Mouse (Mus musculus): ENCODE results near the gene Sesn3.

Sesn3 gene

DNA sequence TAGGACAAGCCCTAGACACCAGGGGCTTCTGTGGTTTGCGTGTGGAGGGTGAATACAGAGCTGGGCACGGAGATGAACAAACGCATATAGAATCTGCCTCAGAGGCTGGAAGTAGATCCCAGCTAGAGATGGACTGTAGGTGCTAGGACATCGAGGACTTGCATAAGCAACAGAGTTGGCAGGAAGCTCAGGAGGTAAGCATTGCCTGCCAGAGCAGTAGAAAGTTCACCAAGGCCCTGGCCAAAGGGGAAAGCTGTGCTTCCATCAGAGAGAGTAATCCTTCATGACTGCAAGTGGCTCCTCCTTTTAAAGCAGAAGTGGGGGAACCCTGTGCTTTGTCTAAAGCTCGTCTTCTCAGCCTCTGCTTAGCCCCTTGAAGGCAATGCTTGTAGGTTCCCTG is 74.5 kb downstream of the Sesn3 start:
- no peak for DNase-seq (ENCODE audit: extremely low read depth, insufficient read length, low spot score)

DNA sequence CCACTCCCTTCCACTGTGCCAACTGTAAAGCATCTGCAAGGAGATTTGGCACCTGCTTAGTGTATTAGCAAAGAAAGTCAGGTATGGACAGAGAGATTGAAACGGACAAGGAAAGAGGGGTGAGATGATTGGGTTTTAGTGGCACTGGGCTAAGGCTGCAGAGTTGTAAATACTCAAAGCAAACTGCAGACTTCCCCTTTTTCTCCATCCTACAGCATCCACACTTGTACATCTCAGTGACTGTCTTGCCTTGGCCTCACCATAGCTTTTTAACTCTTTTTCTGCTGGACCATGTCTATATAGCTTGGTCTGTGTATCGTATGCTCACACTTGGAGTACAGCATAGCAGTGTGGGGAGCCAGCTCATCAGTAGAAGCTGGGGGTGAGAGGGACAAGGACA is 75.9 kb downstream of the Sesn3 start:
- no peak for DNase-seq (ENCODE audit: extremely low read depth, insufficient read length, low spot score)

DNA sequence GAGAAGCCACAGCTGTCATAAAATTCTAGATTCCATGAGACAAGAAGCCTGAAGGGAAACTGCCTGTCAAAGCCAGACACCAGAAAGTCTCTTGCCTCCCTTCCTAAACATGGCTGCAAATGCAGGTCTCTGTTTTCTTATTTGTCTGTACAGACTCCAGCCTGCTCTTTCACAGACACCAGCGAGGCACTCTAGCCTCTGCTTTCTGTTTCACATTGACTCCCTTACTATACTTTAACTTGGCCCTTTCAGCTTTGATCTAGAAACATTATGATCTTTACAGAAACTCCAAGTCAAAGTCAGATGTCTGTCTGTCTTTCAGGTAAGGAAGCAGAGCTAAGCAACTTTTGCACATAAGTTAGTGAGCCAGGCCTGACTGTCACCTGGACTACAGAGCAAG is 77.5 kb downstream of the Sesn3 start:
- no peak for DNase-seq (ENCODE audit: extremely low read depth, insufficient read length, low spot score)

DNA sequence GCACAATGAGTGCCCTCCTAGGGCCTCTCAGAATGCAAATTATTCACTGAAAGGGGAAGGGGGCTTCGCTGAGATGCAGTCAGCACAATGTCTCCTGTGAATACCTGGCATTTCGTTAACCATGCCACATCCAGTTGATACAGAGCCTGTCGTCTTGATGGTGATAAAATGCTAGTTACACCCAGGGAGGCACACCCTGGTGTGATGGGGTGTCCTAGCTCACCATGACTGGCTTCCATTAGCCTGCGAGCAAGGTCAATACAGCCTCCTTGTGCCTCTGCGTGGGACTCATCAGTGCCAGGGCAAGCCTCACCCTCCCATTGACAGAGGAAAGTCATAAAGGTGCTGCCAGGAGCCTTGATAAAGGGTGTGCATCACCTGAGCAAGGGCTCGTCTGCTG is 80.0 kb downstream of the Sesn3 start:
- no peak for DNase-seq (ENCODE audit: extremely low read depth, insufficient read length, low spot score)

DNA sequence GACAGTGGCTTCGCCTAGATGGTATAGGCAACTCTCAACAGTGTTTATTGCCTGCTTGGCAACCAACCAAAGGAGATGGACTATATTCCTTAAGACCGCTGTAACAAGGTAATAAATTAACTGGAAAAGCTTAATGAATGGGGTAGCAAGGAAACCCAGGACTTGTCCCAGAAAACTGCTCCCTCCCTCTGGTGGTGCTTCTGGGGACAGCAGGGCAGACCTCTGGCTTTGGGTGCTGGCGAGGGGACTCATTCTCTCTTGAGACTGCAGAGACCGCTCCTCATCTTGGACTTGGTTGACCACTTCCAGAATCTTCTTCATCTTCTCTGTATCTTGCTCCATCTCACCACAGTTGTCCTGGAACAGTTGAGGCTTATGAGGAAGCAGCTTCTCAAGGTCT is 82.2 kb downstream of the Sesn3 start:
- no peak for DNase-seq (ENCODE audit: extremely low read depth, insufficient read length, low spot score)

DNA sequence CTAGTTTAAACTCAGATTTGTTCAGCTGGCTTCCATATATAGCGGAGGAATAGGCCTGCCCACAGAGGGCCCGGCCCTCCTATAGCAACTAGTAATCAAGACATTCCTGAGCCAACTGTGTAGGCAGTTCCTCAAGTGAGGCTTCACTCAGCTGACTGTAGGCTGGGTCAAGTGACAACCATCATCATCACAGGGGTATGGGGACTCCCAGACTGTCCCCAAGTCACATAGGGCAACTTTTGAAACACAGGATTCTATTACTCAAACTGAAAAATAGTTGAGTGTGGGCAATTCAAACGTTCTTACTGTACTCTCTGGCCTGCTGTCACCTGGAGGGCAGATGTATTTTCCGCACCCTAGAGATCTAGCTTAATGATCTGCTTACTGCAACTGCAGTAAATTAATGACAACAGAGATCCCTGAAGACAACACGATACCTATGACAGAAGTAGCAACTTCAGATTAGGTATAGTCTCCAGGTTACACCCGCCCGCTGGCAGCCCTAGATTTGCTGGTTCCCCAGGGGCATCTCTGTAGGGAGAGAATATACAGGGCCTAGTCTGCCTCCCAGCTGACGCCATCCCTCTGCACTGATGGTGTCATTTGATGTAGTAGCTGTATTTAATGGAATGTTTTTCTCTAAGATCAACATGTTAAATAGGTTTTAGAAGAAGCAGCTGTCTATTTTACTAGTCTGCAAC is 87.4 kb downstream of the Sesn3 start:
- no peak for DNase-seq (ENCODE audit: extremely low read depth, insufficient read length, low spot score)

DNA sequence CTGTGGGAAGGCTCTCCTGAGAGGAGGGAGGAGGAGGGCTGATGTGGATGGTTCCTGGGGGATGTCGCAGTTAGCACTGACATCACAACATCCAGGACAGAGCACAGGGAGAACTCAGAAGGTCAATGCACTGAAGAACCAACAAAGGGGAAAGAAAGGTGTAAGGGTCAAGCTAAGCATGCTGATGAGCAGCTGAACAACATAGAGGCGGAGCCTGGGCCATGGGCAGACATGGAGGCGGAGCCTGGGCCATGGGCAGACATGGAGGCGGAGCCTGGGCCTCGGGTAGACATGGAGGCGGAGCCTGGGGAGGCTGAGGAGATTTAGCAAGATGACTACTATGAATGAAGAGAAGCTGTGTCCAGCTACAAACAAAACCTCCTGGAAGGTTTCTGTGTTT is 88.7 kb downstream of the Sesn3 start:
- DNase-seq (ENCODE audit: extremely low read depth, insufficient read length, low spot score) = peak; percentile 70

DNA sequence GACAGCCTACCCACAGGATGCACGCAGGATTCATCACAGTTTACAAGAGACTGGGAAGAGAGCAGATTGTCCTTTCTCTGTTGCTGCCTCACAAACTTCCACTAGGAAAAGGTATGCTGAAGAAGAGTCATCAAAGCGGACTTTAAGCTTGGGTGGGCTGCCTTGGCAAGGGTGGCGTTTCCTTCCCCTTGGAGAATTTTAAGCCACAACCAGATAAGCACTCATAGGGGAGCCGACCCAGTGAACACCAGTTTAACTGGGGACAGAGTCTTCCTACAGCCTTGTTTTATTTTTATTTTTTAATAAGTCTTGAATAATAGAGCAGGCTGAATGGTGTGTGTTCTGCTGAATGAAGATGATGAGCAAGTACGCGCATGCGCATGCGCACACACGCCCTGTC is 89.9 kb downstream of the Sesn3 start:
- DNase-seq (ENCODE audit: extremely low read depth, insufficient read length, low spot score) = no peak

DNA sequence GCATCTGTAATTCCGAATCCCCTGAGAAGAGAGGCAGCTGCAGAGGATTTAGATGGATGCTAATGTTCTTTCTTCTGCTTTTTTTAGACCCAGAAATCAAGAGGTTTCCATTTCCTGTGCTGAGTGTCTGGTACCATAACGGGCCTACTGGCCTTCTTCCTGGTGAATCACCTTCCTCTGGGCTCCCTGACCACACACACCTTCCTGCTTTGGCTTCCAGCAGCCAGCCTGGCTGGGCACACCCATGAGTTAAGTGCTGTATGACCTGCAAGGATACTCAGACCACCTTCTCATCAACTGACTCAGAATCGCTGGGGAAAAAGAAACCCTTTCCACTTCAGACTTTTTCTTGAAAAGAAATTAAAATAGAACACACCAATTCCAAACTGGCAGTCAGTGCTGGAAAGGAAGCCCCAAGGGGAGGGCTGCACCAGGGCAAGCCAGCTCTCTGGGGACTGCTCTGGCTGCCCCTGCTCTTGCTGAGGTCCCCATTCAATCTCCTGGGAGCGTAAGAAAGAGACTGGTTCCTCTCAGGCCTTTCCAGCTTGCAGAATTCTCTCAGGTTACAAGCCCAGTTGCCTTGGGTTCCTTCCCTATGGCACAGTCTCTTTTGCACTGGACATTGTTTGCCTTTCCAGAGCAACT is 90.7 kb downstream of the Sesn3 start:
- peak; percentile 55 for DNase-seq (ENCODE audit: extremely low read depth, insufficient read length, low spot score)

DNA sequence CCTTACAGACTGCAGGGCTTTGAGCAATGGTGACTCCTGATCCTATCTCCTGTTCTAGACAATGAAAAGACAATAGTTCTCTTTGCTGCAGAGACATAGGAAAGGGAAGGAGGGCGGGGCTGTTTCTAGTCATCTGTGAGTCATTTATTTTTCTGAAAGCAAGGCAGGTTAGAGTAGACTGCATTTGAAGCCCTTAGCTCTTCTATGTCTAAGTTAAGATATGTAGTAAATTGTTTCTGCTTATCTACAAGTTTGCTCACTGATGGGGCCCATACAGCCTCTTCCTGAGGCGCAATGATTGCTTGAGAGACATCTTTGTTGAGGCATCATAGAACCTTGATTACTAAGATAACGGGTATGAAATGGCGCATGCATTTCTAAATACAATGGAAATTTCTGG is 93.0 kb downstream of the Sesn3 start:
- no peak for DNase-seq (ENCODE audit: extremely low read depth, insufficient read length, low spot score)

DNA sequence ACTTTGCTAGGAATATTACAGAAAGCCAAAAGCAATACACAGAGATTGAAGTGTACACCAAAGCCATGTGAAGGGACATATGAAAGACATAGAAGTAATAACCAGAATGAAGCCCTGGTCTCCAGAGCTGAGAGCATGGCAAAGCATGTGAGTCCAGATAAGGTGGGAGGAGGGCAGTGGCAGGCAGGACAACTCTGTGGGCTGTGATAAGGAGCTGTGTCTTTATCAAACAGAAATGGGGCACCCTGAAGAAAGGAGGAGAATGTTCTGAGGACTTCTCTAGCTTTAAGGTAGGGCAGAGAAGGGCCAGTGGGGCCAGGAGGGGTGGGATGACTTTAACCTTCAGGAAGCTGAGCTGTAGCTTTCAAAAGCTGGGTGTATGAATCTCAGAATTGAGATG is 94.4 kb downstream of the Sesn3 start:
- DNase-seq (ENCODE audit: extremely low read depth, insufficient read length, low spot score) = no peak

DNA sequence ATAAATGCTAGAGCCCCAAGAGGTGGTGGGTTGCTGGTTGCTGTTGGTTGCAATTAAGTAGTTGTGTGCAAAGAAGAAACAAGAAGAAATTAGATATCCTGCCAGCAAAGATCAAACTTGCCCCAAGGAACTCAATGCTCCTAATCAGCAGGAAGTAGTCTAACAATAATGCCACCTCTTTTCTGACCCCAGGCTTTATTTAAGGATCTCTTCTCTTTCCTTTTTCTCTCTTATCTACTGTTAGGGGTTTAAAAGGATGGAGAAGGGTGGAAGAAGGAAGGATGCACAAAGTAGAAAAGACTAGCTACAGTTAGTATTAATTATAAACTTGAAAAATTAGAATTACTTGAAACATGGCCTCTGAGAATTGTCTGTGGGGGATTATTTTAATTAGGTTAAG is 97.6 kb downstream of the Sesn3 start:
- DNase-seq (ENCODE audit: extremely low read depth, insufficient read length, low spot score) = no peak

DNA sequence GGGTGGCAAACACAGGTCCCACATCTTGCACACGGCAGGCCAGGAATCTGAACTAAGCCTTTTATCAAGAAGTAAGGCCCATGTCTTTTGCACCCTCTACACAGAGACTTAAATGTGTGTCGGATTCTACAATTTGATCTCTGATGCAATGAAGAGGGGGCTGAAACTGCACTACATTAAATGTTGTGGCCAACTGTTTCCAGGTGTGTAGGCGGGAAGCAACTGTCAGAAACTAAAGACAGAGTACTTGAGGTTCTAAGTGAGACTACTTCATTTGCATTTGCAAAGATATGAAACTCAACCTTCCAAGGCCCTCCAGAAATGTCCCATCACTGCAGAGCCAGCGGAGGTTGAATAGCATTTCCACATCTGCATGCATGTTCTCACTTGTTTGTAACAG is 101.3 kb downstream of the Sesn3 start:
- no peak for DNase-seq (ENCODE audit: extremely low read depth, insufficient read length, low spot score)

DNA sequence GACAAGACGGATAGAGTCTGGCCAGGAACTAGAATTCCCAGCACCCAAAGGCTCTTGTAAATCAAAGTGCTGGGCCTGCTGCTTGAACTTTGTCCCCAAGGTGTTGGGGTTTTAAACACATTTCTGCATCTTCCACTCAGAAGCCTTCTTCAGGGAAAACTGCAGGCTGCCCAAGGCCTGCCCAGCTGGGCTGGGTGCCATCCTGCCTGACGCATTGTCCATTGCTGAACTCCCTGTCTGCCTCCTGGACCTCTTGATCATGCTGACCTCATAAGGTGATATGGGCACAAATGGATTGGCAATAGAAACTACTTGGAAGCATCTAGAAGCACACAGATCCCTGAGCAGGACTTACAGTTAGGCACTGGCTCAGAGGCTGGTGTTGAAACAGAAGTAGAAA is 103.3 kb downstream of the Sesn3 start:
- DNase-seq (ENCODE audit: extremely low read depth, insufficient read length, low spot score) = peak; percentile 36

DNA sequence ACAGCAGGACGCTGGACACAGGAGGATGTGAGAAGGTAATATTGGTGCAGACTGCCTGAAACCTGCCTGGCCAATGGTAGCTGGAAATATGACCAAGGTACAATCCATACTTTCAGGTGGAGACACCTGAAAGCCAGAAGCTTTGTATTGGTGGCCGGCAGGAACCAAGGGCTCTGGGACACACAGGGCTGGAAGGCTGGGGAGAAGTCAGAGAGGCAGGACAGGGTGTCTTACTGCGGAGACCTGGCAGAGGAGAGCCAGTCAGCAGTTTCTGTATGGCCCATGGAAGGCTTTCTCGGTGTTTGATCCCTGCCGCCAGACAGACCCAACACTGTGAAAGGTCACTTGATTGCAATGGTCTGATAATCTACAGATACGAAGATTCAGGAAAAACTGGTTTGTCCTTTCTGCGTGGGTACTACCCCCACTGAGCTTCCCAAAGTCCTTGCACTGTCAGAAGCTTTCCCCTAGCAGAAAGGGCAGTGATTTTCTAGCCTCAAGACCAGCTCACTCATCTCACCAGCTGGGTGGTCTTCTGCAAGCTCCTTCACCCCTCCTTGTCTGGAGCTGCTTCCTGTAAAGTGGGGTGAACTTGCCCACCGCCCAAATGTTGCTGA is 105.0 kb downstream of the Sesn3 start:
- DNase-seq (ENCODE audit: extremely low read depth, insufficient read length, low spot score) = no peak

DNA sequence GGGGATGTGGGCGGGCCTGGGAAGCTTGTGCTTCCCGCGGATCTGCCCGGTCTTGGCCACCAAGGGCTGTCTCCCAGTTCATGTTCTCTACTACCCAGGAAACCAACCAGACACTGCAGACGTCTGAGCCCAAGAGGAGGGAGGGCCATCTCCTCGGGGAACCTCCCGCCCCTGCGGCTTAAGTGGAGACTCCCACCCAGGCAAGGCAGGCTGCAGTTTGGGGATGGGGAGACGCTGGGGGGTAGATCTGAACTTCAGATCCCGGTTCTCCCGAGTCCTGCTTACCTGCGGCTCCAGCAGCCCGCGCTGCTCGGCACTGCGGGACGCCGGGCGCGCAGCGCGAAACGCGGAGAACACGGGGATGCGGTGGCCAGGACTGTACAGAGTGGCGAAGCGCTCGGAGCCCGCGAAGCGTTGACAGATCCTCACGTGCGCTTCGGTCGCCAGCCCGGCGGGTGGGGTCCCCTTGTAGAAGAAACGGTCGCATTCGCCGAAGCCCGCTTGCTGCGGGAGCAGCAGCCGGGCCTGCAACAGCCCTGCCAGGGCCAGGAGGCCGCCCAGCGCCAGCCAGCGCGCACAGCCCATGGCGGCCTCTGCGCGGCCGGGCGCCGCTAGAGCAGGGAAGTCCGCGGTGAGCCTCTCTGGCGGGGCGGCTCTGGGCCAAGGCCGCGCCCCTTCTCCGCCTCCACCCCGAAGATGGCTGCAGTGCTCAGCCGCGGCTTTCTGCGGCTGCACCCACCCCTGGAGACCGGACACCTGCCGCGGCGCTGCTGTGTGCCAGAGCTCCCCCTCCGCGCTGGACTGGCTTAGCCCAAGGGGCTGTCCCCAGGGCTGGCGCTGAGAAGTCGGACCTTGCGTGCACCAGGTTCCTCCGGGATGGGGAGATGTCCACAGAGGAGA is 105.8 kb downstream of the Sesn3 start:
- DNase-seq (ENCODE audit: extremely low read depth, insufficient read length, low spot score) = peak; percentile 94

DNA sequence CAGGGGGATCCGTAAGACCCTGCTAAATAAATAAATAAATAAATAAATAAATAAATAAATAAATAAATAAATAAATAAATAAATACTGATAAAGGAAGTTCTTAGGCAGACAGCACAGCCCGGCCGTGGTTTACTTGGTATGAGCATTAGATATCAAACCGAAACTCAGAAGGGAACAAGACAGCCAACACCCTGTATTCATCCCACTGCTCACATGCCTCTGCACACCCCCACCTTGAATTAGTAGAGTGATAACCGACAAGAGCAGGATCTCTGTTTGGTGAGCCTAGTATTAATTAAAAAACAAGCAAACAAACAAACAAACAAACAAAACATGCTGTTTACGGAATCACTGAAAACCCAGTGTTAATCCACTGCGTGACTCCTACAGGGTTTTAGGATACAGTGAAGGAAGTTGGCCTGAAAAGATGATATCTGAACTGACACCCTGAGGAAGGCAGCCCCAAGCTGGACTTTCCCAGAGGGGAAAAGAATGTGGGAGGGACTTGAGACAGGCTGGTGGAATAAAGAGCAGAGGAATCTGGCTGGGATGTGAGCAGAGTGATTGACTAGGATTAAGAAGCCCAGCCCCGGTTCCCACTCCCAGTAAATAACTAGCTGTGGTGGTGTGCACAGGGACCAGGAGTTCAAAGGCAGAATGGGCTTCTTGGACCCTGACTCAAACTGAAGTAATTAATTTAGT is 106.6 kb downstream of the Sesn3 start, which contains the start of gene Endod1:
Endod1 (minus strand) TSS at position 155 of the 703 bp plus-strand sequence.
- peak; percentile 39 for DNase-seq (ENCODE audit: extremely low read depth, insufficient read length, low spot score)

DNA sequence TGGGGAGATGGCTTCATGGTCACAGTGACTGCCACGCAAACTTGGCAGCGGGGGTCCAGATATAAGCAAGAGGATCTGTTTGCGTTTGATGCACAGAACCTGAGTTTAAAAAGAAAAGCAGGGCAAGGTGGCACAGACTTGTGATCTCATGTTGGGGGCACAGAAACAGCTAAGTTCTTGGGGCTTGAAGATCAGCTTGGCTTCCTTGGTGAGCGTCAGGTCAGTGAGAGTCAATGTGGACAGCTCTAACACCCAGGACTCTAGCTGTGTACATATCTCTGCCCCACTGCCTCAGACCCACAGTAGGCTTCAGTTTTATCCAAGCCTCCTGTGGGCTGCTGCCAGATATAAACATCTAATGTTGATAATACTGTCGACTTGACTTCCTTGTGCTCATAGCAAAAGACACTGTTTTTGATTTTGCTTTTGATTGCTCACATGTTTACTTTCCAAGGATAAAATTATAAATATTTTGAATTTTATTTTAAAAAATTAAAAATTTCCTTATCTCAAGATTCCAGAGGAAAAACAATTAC is 107.5 kb downstream of the Sesn3 start:
- DNase-seq (ENCODE audit: extremely low read depth, insufficient read length, low spot score) = no peak

Measured in 3134 (cell line).